Mouse (Mus musculus) mesoderm, embryonic 11.5 days (tissue): ENCODE measurements around the gene Minpp1.

Source experiments
- DNase-seq: peaks from one replicate; pipeline ENCODE4 v3.0.0-alpha.2; 2012; ENCODE audit warnings: low read depth, low spot score

Gene Minpp1

GRCm38 (mm10) chr19:32489166-32489895 is 3.8 kb downstream of the Minpp1 start:
- no peak for DNase-seq

- DNase-seq = no peak
Observed at GRCm38 (mm10) chr19:32490976-32491375, 5.4 kb downstream of the Minpp1 start.

- no peak for DNase-seq
Observed at GRCm38 (mm10) chr19:32492339-32492738, 6.8 kb downstream of the Minpp1 start.

GRCm38 (mm10) chr19:32492981-32493380 is 7.4 kb downstream of the Minpp1 start:
- no peak for DNase-seq

- no peak for DNase-seq
Observed at GRCm38 (mm10) chr19:32493471-32493870, 7.9 kb downstream of the Minpp1 start.

- no peak for DNase-seq
Observed at GRCm38 (mm10) chr19:32494611-32495010, 9.0 kb downstream of the Minpp1 start.

GRCm38 (mm10) chr19:32495034-32495433 is 9.5 kb downstream of the Minpp1 start:
- no peak for DNase-seq

- no peak for DNase-seq
Observed at GRCm38 (mm10) chr19:32497411-32497810, 11.8 kb downstream of the Minpp1 start.

- no peak for DNase-seq
Observed at GRCm38 (mm10) chr19:32498002-32498401, 12.4 kb downstream of the Minpp1 start.

- peak; percentile 20 for DNase-seq
Observed at GRCm38 (mm10) chr19:32501414-32501813, 15.8 kb downstream of the Minpp1 start.

GRCm38 (mm10) chr19:32506081-32506480 is 20.5 kb downstream of the Minpp1 start:
- DNase-seq = no peak

- no peak for DNase-seq
Observed at GRCm38 (mm10) chr19:32506514-32506913, 20.9 kb downstream of the Minpp1 start.

GRCm38 (mm10) chr19:32507100-32507499 is 21.5 kb downstream of the Minpp1 start:
- no peak for DNase-seq

- DNase-seq = no peak
Observed at GRCm38 (mm10) chr19:32507526-32507925, 22.0 kb downstream of the Minpp1 start.

GRCm38 (mm10) chr19:32510267-32510666 is 24.7 kb downstream of the Minpp1 start:
- no peak for DNase-seq

GRCm38 (mm10) chr19:32510962-32511361 is 25.4 kb downstream of the Minpp1 start:
- DNase-seq = no peak

- no peak for DNase-seq
Observed at GRCm38 (mm10) chr19:32512518-32512917, 26.9 kb downstream of the Minpp1 start.

- DNase-seq = no peak
Observed at GRCm38 (mm10) chr19:32516575-32516974, 31.0 kb downstream of the Minpp1 start.

GRCm38 (mm10) chr19:32521446-32521845 is 35.9 kb downstream of the Minpp1 start:
- no peak for DNase-seq

GRCm38 (mm10) chr19:32522247-32522646 is 36.7 kb downstream of the Minpp1 start:
- no peak for DNase-seq

GRCm38 (mm10) chr19:32522753-32523307 is 37.3 kb downstream of the Minpp1 start:
- no peak for DNase-seq

- no peak for DNase-seq
Observed at GRCm38 (mm10) chr19:32523769-32524515, 38.4 kb downstream of the Minpp1 start.

GRCm38 (mm10) chr19:32524516-32524860 is 38.9 kb downstream of the Minpp1 start:
- DNase-seq = peak; percentile 5
